Mouse (Mus musculus): ENCODE results near the gene Mrps10. TPM values are rescaled to one million over a fixed set of nuclear protein-coding genes. Genes with fewer than 3 reads are reported as not detected.
"Not testable (repeated sequence)": the region's sequence is repeated elsewhere in the genome, so short reads cannot be mapped to it uniquely, and the experiment has no call there.

Mrps10 gene
- total RNA-seq, 2 experiments from 2014 or later = 26.4 to 32.5 TPM

GRCm38 (mm10) chr17:47378133-47378532 is 9.4 kb downstream of the Mrps10 start:
- no peak for DNase-seq (ENCODE audit: extremely low spot score in 1 of 2, low spot score in 1 of 2)

GRCm38 (mm10) chr17:47381917-47382316 is 13.2 kb downstream of the Mrps10 start:
- no peak for DNase-seq (ENCODE audit: extremely low spot score in 1 of 2, low spot score in 1 of 2)

GRCm38 (mm10) chr17:47383266-47383665 is 14.6 kb downstream of the Mrps10 start:
- DNase-seq (ENCODE audit: extremely low spot score in 1 of 2, low spot score in 1 of 2) = no peak

- DNase-seq (ENCODE audit: extremely low spot score in 1 of 2, low spot score in 1 of 2) = no peak
Measured at GRCm38 (mm10) chr17:47384064-47384463, 15.4 kb downstream of the Mrps10 start.

GRCm38 (mm10) chr17:47385145-47385544 is 16.5 kb downstream of the Mrps10 start, which contains the start of gene Guca1b:
TSS of gene Guca1b (plus strand) at chr17:47385393.
- no peak for DNase-seq (ENCODE audit: extremely low spot score in 1 of 2, low spot score in 1 of 2)

- DNase-seq (ENCODE audit: extremely low spot score in 1 of 2, low spot score in 1 of 2) = peak in 1 of 2 experiments; percentile 46
Measured at GRCm38 (mm10) chr17:47386649-47387048, 18.0 kb downstream of the Mrps10 start.

GRCm38 (mm10) chr17:47394223-47394869 is 25.7 kb downstream of the Mrps10 start:
- no peak for DNase-seq (ENCODE audit: extremely low spot score in 1 of 2, low spot score in 1 of 2)

GRCm38 (mm10) chr17:47395376-47395913 is 26.8 kb downstream of the Mrps10 start:
- DNase-seq (ENCODE audit: extremely low spot score in 1 of 2, low spot score in 1 of 2) = no peak

- DNase-seq (ENCODE audit: extremely low spot score in 1 of 2, low spot score in 1 of 2) = no peak
Measured at GRCm38 (mm10) chr17:47399091-47399490, 30.4 kb downstream of the Mrps10 start.

GRCm38 (mm10) chr17:47400451-47400850 is 31.8 kb downstream of the Mrps10 start, which contains the start of gene Guca1a:
TSS of gene Guca1a (minus strand) at chr17:47400584.
- no peak for DNase-seq (ENCODE audit: extremely low spot score in 1 of 2, low spot score in 1 of 2)

GRCm38 (mm10) chr17:47407717-47408557 is 39.2 kb downstream of the Mrps10 start:
- DNase-seq (ENCODE audit: extremely low spot score in 1 of 2, low spot score in 1 of 2) = no peak

- peak; percentile 22 to 65 for DNase-seq (ENCODE audit: extremely low spot score in 1 of 2, low spot score in 1 of 2)
Measured at GRCm38 (mm10) chr17:47408558-47408898, 39.8 kb downstream of the Mrps10 start.

GRCm38 (mm10) chr17:47409897-47410861 is 41.5 kb downstream of the Mrps10 start:
- DNase-seq (ENCODE audit: extremely low spot score in 1 of 2, low spot score in 1 of 2) = peak in 1 of 2 experiments; percentile 20

- DNase-seq (ENCODE audit: extremely low spot score in 1 of 2, low spot score in 1 of 2) = no peak
Measured at GRCm38 (mm10) chr17:47420195-47420594, 51.5 kb downstream of the Mrps10 start.

- DNase-seq (ENCODE audit: extremely low spot score in 1 of 2, low spot score in 1 of 2) = no peak
Measured at GRCm38 (mm10) chr17:47421566-47421965, 52.9 kb downstream of the Mrps10 start.

GRCm38 (mm10) chr17:47422616-47423015 is 53.9 kb downstream of the Mrps10 start:
- not testable (repeated sequence) for DNase-seq (ENCODE audit: extremely low spot score in 1 of 2, low spot score in 1 of 2)

GRCm38 (mm10) chr17:47424186-47424585 is 55.5 kb downstream of the Mrps10 start:
- no peak for DNase-seq (ENCODE audit: extremely low spot score in 1 of 2, low spot score in 1 of 2)

GRCm38 (mm10) chr17:47427316-47427715 is 58.6 kb downstream of the Mrps10 start:
- DNase-seq (ENCODE audit: extremely low spot score in 1 of 2, low spot score in 1 of 2) = no peak

GRCm38 (mm10) chr17:47428831-47429304 is 60.2 kb downstream of the Mrps10 start:
- DNase-seq (ENCODE audit: extremely low spot score in 1 of 2, low spot score in 1 of 2) = no peak

GRCm38 (mm10) chr17:47430815-47431214 is 62.1 kb downstream of the Mrps10 start:
- no peak for DNase-seq (ENCODE audit: extremely low spot score in 1 of 2, low spot score in 1 of 2)

Data from layer of hippocampus, postnatal 25 days (tissue).